Mouse (Mus musculus) midbrain, postnatal 0 days (tissue): ENCODE measurements around the gene Prr12. TPM values are rescaled to one million over a fixed set of nuclear protein-coding genes. Genes with fewer than 3 reads are reported as not detected.
A peak's percentile ranks its signal among the peaks of the same experiment; 100 is the strongest.

ENCODE experiments used
- ATAC-seq: fragments of 200-750 bp; cut with Nextera tagmentation; 2 replicates; pipeline ENCODE4 v1.8.0; 2017; ENCODE audit warnings: moderate number of reproducible peaks, mild to moderate bottlenecking, moderate TSS enrichment, moderate library complexity; ENCODE audit not compliant: low FRiP score
- DNase-seq: peaks from one replicate; pipeline ENCODE4 v3.0.0-alpha.2; 2015; ENCODE audit warnings: low spot score
- H3K27ac ChIP-seq: fragments of 300-500 bp; sonication (generic); 2 replicates; pipeline ENCODE4 v1.5.1; 2014; ENCODE audit warnings: low read depth, mild to moderate bottlenecking, low read length, mixed read lengths
- H3K27me3 ChIP-seq: fragments of 300-500 bp; sonication (generic); 2 replicates; pipeline ENCODE4 v1.6.1; 2014; ENCODE audit warnings: low read length, control low read depth, mixed read lengths; ENCODE audit not compliant: insufficient read depth
- H3K36me3 ChIP-seq: fragments of 300-500 bp; sonication (generic); 2 replicates; pipeline ENCODE4 v1.6.1; 2014; ENCODE audit warnings: low read length, control low read depth, mixed read lengths; ENCODE audit not compliant: insufficient read depth
- H3K4me1 ChIP-seq: fragments of 300-500 bp; sonication (generic); 2 replicates; pipeline ENCODE4 v1.6.1; 2014; ENCODE audit warnings: mild to moderate bottlenecking, control low read depth, antibody characterized with exemption, low read length, mixed read lengths; ENCODE audit not compliant: insufficient read depth
- H3K4me2 ChIP-seq: fragments of 300-500 bp; sonication (generic); 2 replicates; pipeline ENCODE4 v1.6.1; 2014; ENCODE audit warnings: low read depth, mild to moderate bottlenecking, low read length, mixed read lengths; ENCODE audit not compliant: poor library complexity, severe bottlenecking
- H3K4me3 ChIP-seq: fragments of 300-500 bp; sonication (generic); 2 replicates; pipeline ENCODE4 v1.5.1; 2014; ENCODE audit warnings: low read depth, mild to moderate bottlenecking, low read length, moderate library complexity
- H3K9ac ChIP-seq: fragments of 300-500 bp; sonication (generic); replicated peaks from 2 replicates; pipeline ENCODE4 v1.6.1; 2014; ENCODE audit warnings: mild to moderate bottlenecking, low read length, moderate library complexity, mixed read lengths; ENCODE audit not compliant: poor library complexity, severe bottlenecking
- H3K9me3 ChIP-seq: fragments of 300-500 bp; sonication (generic); 2 replicates; pipeline ENCODE4 v1.6.1; 2016; ENCODE audit warnings: low read length, control low read depth
- CTCF ChIP-seq: IDR thresholded peaks from 2 replicates; pipeline ENCODE4 v1.5.1; 2016; ENCODE audit warnings: antibody characterized with exemption, mild to moderate bottlenecking
- WGBS: fragments of 180-500 bp; shearing (Covaris S2); extraction: QIAGEN DNeasy Blood & Tissue Kit; methylation state at CpG from one replicate; pipeline ENCODE4 v1.1.7; 2014; 5-methylcytosine and 5-hydroxymethylcytosine counted together
- polyA plus RNA-seq: library from polyadenylated mRNA; unstranded; fragments of >200 nt; fragmentation: Nextera tagmentation; extraction: Ambion mirVana; gene quantifications from 2 replicates; pipeline ENCODE4 v1.2.1, GENCODE M21; 2015
- total RNA-seq: library from RNA; depleted of rRNA; stranded (reverse); fragments of >200 nt; gene quantifications from 2 replicates; pipeline ENCODE4 v1.2.3, GENCODE M21; 2014

Gene Prr12
- total and polyA plus RNA-seq, 2 experiments from 2014 or later = 8.8 to 17.9 TPM

DNA sequence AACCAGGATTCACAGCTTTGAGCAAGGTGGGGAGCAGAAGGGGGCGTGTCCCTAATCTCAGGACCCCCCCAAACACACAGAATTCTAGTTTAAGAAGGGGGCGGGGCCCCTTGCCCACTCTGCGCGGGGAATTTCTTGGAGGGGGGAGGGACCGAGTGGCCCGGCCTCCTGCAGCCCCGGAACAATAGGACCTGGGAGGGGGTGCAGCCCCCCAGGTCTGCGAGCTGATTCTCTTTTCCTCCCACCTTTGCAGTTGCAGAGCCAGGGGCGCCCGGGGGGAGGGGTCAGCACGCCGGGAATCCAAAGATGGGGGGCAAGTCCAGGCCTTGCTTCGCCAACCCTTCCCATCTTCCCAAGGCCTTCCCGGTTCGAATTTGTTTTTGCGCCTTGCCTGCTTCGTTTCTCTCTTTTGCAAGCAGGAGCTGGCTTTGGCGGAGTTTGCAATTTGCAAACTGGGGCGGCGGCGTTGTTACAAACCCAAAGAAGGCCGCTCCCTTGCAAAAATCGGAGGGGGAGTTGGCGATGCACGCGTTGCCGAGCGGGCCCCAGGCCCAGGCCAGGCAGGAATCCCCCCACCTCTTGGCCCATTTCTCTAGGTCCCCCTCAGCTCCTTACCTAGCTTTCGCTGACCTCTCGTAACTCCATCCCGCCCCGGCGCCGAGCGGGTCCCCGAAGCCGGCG lies 360 bp downstream of the Prr12 start:
- Histone ChIP-seq H3K9ac (peak overlapping the region; percentile 96), H3K27ac (peak overlapping the region; percentile 99), H3K4me1 (peaks cover 4% of the 10 kb centered on the region; the same call in 1 of the 2 replicates), H3K9me3 (no peaks in the 10 kb centered on the region), H3K27me3 (no peaks in the 10 kb centered on the region), H3K36me3 (peaks cover 29% of the 10 kb centered on the region), H3K4me3 (peak overlapping the region; percentile 81), H3K4me2 (peak overlapping the region; percentile 93)
- ATAC-seq (no peak), DNase-seq (no peak)
- under 1% methylated on average over 31 of the region's 38 CpGs for WGBS
- no peak for TF ChIP-seq CTCF

GRCm38 (mm10) chr7:45051601-45051974 lies 1.1 kb downstream of the Prr12 start:
- ATAC-seq = no peak
- Histone ChIP-seq H3K27ac (peak overlapping the region; percentile 99), H3K9me3 (no peaks in the 10 kb centered on the region), H3K4me2 (peak overlapping the region; percentile 93), H3K27me3 (no peaks in the 10 kb centered on the region), H3K36me3 (peaks cover 36% of the 10 kb centered on the region), H3K4me1 (peaks cover 4% of the 10 kb centered on the region; the same call in 1 of the 2 replicates), H3K9ac (peak overlapping the region; percentile 96), H3K4me3 (peak overlapping the region; percentile 81)
- 5% methylated on average over 13 of the region's 13 CpGs for WGBS
- no peak for DNase-seq
- TF ChIP-seq CTCF = no peak

DNA sequence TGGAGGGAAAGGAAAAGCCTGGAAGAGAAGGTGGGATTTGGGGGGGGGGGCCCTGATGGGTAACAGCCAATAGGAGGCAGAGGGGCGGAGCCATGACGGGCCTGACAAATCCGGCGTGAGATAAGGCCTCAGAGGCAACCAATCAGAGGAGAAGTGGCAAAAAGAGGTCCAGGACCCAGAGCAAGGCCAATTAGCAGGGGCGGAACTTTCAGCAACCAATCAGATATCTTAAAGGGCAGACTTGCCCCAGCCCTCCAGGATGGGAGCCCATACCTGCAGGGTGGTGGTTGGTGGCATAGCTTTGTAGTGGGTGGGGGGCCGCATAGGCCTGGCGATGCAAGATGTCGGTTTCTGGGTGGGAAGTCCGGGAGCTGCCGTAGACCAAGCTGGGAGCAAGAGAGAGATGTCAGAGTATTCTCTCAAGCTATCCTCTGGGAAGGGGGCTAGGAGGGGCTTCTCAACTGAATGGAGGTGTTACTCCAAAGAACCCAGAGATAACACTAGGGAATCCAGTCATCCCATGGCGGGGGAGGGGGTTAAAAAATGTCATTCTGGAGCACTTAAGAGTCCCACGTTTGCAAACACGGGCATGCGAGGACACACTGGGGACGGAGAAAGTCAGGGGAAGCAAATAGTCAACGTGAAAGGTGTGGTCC lies 1.6 kb downstream of the Prr12 start:
- peak overlapping the region; percentile 81 for H3K4me3 ChIP-seq
- peak overlapping the region; percentile 93 for H3K4me2 ChIP-seq
- H3K9me3 ChIP-seq = no peaks in the 10 kb centered on the region
- peaks cover 42% of the 10 kb centered on the region for H3K36me3 ChIP-seq
- WGBS = 6% methylated on average over 16 of the region's 16 CpGs
- peak overlapping the region; percentile 96 for H3K9ac ChIP-seq
- peak overlapping the region; percentile 99 for H3K27ac ChIP-seq
- DNase-seq (peak; percentile 97), ATAC-seq (peak; percentile 66)
- peaks cover 4% of the 10 kb centered on the region; the same call in 1 of the 2 replicates for H3K4me1 ChIP-seq
- no peak for TF ChIP-seq CTCF
- no peaks in the 10 kb centered on the region for H3K27me3 ChIP-seq

DNA sequence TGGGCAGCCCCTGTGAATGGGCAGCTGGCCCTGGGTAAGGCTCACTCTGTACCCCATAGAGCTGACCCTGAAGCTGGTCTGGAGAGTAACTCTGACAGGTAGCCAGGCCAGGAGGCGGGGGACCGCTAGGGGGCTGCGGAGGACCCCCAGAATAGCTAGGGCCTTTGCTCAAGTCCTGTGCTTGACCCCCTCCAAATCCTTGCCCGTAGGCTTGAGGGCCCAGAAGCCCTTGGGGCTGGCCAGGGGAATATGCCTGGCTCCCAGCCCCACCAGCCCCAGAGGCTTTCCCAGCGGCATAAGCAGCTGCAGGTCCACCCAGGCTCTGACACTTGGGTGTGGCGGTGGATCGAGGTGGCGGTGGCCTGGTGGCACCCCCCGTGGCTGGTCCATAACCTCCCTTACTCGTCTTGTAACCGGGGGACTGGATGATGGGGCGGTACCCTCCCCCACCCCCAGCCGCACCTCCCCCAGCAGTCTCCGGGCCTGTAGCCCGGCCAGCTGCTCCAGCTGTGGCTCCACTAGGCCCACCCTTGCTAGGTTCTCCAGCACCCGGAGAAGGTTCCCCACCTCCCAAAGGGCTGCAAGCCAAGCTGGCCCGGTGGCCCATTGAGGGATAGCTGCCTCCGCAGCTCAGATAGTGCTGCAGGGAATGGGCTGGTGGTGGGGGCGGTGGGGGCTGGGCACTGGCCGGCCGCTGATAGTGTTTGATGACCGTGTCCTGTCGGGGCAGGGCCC lies 3.6 kb downstream of the Prr12 start:
- H3K4me3 ChIP-seq = no peak overlapping the region
- H3K9me3 ChIP-seq = no peaks in the 10 kb centered on the region
- no peak for TF ChIP-seq CTCF
- H3K4me2 ChIP-seq = no peak overlapping the region
- ATAC-seq (no peak), DNase-seq (no peak)
- no peak overlapping the region for H3K27ac ChIP-seq
- H3K36me3 ChIP-seq = peaks cover 53% of the 10 kb centered on the region
- 0 out of 2 replicates have a peak, but pooled peaks cover 4% of the 10 kb centered on the region for H3K4me1 ChIP-seq
- no peak overlapping the region for H3K9ac ChIP-seq
- no peaks in the 10 kb centered on the region for H3K27me3 ChIP-seq
- WGBS = 92% methylated on average over 23 of the region's 23 CpGs

- no peak overlapping the region for H3K4me3 ChIP-seq
- no peaks in the 10 kb centered on the region for H3K9me3 ChIP-seq
- no peak for DNase-seq
- 0 out of 2 replicates have a peak, but pooled peaks cover 4% of the 10 kb centered on the region for H3K4me1 ChIP-seq
- no peak overlapping the region for H3K9ac ChIP-seq
- WGBS = 90% methylated on average over 38 of the region's 38 CpGs
- TF ChIP-seq CTCF = no peak; the same call in 1 of the 2 replicates
- H3K4me2 ChIP-seq = no peak overlapping the region
- H3K27ac ChIP-seq = no peak overlapping the region
- H3K36me3 ChIP-seq = peaks cover 60% of the 10 kb centered on the region
- no peaks in the 10 kb centered on the region for H3K27me3 ChIP-seq
- no peak for ATAC-seq
Observed at GRCm38 (mm10) chr7:45048001-45048890, 4.4 kb downstream of the Prr12 start.
